Mouse (Mus musculus): ENCODE data around the gene Adam1a.

DNA sequence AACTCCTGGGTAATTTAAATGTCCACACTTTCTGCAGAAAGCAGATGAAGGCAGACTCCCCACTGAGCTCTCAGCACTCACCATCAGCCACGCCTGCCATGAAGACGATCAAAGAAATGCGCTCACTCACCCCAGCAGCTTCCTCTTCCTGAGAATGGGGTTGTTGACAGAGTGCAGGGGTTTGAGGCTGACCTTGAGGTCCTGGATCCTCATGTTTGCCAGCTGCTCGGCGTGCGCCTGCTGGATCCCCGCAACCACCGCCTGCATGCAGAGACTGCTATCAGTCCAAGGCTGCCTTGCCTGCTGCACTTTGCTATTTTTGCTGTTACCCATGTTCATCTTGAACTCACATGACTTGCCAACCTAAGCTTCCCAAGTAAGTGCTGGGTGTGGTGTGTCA is 18.3 kb downstream of the Adam1a start:
- TF ChIP-seq CTCF (IDR thresholded peaks at IDR 0.05; ENCODE audit: low read depth): no peak
- TF ChIP-seq EP300 (IDR thresholded peaks at IDR 0.05; ENCODE audit: low read depth): no peak

Measured in liver, postnatal 0 days (tissue).